Mouse (Mus musculus) v-Abl transformed pro-B cells (cell line): ENCODE measurements around the gene Mrpl39.

Experiments
- in situ Hi-C, 2 experiments: fragments of 400-800 bp; cut with MboI; formaldehyde crosslinking; loops; one replicate each; pipeline ENCODE4 v1.15.1; 2025; ENCODE audit not compliant: unreplicated experiment in 2 of 2

Gene Mrpl39

GRCm38 (mm10) chr16:84702230-84703128, 33.1 kb downstream of the Mrpl39 start:
- in situ Hi-C loops, result loop anchor here in 1 of 2 experiments (10.0 kb wide), 1 partner anchor 78 kb away; no protein-coding TSS in a partner anchor

GRCm38 (mm10) chr16:84701041-84701440, 34.5 kb downstream of the Mrpl39 start:
- in situ Hi-C loops, result loop anchor here in 1 of 2 experiments (10.0 kb wide), 1 partner anchor 76 kb away; no protein-coding TSS in a partner anchor

GRCm38 (mm10) chr16:84698708-84699107, 36.8 kb downstream of the Mrpl39 start:
- in situ Hi-C loops, result no loop called here

GRCm38 (mm10) chr16:84696178-84696577, 39.4 kb downstream of the Mrpl39 start:
- in situ Hi-C loops, result no loop called here

- in situ Hi-C loops, result no loop called here
Observed at GRCm38 (mm10) chr16:84681991-84682390, 53.6 kb downstream of the Mrpl39 start.

GRCm38 (mm10) chr16:84680760-84681159, 54.8 kb downstream of the Mrpl39 start:
- in situ Hi-C loops, result no loop called here

GRCm38 (mm10) chr16:84677292-84677691, 58.2 kb downstream of the Mrpl39 start:
- in situ Hi-C loops, result no loop called here
